Mouse (Mus musculus): ENCODE results near the gene St6galnac3.

St6galnac3 gene

DNA sequence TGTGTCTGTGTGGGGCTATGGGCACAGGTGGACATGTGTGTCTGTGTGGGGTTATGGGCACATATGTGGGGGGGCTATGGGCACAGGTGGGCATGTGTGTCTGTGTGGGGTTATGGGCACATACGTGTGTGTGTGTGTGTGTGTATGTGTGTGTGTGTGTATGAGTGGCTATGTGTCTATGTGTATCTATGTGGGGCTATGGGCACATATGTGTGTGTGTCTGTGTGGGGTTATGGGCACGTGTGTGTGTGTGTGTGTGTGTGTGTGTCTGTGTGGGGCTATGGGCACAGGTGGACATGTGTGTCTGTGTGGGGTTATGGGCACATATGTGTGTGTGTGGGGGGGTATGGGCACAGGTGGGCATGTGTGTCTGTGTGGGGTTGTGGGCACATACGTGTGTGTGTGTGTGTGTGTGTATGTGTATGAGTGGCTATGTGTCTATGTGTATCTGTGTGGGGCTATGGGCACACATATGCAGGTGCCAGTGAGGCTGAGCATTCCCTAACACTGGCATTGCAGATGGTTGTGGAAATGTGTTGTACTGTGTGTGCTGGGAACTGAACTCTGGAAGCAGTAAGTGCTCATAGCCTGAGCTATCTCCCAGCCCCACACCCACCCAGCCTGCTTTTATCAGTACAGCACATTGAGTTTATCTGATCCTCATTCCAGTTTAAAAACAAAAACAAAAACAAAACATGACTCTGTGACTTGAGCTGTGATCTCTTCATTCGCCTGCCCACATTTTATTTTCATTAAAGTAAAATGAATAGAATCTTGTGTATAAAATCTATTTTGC lies 8.6 kb upstream of the St6galnac3 start:
- no peak for DNase-seq (ENCODE audit: extremely low spot score, low spot score)

GRCm38 (mm10) chr3:153732749-153733148 lies 7.8 kb upstream of the St6galnac3 start:
- DNase-seq (ENCODE audit: extremely low spot score, low spot score) = no peak

DNA sequence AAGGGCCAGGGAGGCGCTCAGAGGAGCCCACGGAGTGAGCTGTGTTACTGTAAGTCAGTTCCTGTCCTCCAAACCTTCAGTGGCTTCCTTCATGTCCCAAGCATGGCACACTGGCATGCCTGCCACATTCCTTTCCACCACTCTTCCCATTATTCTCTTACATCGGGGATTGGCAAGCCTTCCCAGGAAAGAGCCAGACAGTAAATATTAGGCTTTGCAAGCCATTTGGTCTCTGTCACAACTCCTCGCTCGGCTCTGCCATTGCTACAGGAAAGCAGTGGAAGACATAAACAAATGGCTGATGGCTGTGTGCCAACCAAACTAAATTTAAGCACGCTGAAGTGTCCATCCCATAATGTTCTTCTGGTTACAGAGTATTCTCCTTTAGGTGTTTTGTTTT lies 7.1 kb upstream of the St6galnac3 start:
- no peak for DNase-seq (ENCODE audit: extremely low spot score, low spot score)

DNA sequence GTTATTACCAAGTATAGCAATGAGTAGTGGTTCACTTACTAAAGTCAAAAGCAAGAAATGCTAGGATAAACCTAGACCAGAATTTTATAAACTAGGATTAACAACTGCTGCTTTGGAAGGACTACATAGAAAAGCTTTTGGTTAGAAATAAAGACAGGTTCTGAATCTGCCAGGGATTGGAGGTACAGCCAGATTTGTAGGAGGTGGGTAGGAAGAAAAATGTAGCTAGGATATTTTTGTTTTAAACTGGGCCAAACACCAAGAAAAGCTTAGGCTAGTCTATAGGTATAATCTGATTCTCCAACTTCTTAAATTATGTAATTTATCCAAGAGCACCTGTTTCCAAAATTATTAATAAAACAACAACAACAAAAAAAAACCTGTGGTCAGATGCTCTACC lies 3.6 kb upstream of the St6galnac3 start:
- no peak for DNase-seq (ENCODE audit: extremely low spot score, low spot score)

GRCm38 (mm10) chr3:153723467-153724079 lies 1.4 kb downstream of the St6galnac3 start:
- DNase-seq (ENCODE audit: extremely low spot score, low spot score) = no peak

GRCm38 (mm10) chr3:153721525-153721924 lies 3.4 kb downstream of the St6galnac3 start:
- DNase-seq (ENCODE audit: extremely low spot score, low spot score) = no peak

- no peak for DNase-seq (ENCODE audit: extremely low spot score, low spot score)
Measured at GRCm38 (mm10) chr3:153720922-153721321, 4.1 kb downstream of the St6galnac3 start.

- DNase-seq (ENCODE audit: extremely low spot score, low spot score) = no peak
Measured at GRCm38 (mm10) chr3:153720296-153720695, 4.7 kb downstream of the St6galnac3 start.

- peak; percentile 41 for DNase-seq (ENCODE audit: extremely low spot score, low spot score)
Measured at GRCm38 (mm10) chr3:153719256-153719970, 5.6 kb downstream of the St6galnac3 start.

DNA sequence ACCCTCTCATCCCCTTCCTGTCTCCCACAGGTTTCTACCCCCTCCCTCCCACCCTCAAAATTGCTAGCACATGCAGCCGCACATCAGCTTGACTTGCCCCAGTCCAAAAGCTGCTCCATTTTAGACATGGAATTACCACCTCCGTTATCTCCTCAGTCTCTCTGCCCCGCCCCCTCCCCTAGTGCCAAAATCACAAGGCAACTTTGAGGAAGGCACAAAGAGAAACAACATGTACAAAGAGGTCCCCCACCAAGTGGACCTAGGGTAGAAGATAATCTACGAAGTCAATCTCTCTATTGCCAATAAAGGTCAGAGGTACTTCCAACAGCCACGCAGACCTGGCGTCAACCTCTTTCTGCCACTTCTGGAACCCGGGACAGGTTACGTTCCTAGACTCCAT lies 6.2 kb downstream of the St6galnac3 start:
- DNase-seq (ENCODE audit: extremely low spot score, low spot score) = no peak

DNA sequence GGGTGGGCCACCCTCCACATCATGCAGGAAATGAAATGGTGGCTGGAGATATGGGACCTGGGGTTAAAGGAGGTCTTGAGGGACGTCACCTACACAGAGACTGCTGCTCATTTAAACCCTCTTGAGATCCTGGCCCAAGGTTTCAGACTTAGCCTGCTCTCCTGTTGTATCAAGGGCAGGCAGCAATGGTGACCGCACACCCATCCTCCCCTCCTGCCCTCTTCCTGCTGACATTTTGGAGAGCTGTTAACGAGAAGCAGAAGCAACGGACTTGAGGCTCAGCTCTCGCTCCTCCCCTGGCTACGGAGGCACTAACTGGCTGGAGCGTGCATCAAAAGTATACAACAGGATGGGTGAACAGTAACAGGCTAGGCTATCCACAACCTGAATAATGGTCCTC lies 7.2 kb downstream of the St6galnac3 start:
- no peak for DNase-seq (ENCODE audit: extremely low spot score, low spot score)

- DNase-seq (ENCODE audit: extremely low spot score, low spot score) = peak; percentile 61
Measured at GRCm38 (mm10) chr3:153715646-153716045, 9.3 kb downstream of the St6galnac3 start.

GRCm38 (mm10) chr3:153710545-153710944 lies 14.4 kb downstream of the St6galnac3 start:
- DNase-seq (ENCODE audit: extremely low spot score, low spot score) = no peak

GRCm38 (mm10) chr3:153707687-153708086 lies 17.3 kb downstream of the St6galnac3 start:
- DNase-seq (ENCODE audit: extremely low spot score, low spot score) = no peak

DNA sequence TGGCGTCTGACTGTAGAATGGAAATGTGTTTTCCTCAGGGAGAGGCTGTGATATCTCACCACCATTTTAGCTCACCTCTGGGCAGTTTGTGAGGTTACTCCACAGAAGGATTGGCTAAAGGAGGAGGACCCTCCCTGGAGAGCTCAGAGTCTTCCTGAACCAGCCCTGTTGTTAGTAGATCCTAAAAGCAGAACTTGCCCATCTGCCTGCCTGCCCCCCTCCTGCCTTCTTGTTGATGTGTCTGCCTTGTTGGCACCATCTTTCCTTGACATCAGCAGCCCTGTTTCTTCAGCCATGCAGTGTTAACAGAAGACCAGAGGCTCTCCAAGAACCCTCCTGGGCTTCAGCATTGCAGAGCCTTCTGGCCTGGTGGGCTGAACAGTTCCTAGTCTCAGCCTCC lies 18.1 kb downstream of the St6galnac3 start:
- no peak for DNase-seq (ENCODE audit: extremely low spot score, low spot score)

GRCm38 (mm10) chr3:153701752-153702740 lies 22.9 kb downstream of the St6galnac3 start:
- no peak for DNase-seq (ENCODE audit: extremely low spot score, low spot score)

- no peak for DNase-seq (ENCODE audit: extremely low spot score, low spot score)
Measured at GRCm38 (mm10) chr3:153701172-153701571, 23.8 kb downstream of the St6galnac3 start.

GRCm38 (mm10) chr3:153699086-153699485 lies 25.9 kb downstream of the St6galnac3 start:
- DNase-seq (ENCODE audit: extremely low spot score, low spot score) = no peak

GRCm38 (mm10) chr3:153692978-153693377 lies 32.0 kb downstream of the St6galnac3 start:
- no peak for DNase-seq (ENCODE audit: extremely low spot score, low spot score)

DNA sequence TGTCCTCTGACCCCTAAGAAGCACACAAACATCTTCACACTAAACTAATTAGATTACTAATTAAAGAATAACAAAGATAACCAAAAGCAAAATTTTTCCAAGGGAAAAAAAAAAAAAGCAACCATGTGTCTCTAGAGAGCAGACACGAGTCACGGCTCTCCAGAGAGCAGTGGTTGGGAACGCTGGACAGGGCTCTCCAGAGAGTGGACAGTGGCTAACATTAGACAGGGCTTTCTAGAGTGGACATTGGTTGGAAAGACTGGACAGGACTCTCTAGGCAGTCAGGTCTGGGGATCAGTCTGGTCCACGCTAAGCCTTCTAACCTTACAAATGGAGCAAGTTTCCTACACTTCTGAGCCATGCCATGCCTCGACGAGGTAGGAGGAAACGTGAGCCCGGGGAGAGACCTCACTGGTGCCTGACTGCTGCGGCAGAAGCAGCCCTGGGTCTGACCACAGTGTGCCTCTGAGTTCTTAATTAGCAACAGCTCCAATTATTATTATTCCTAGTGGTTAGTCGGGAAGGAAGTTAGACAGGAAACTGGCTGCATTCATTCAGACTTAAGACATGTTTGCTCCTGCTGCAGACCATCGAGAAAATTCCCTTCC lies 32.7 kb downstream of the St6galnac3 start:
- DNase-seq (ENCODE audit: extremely low spot score, low spot score) = no peak

GRCm38 (mm10) chr3:153691537-153691936 lies 33.4 kb downstream of the St6galnac3 start:
- DNase-seq (ENCODE audit: extremely low spot score, low spot score) = no peak

All from neural tube, embryonic 10.5 days (tissue).